Mouse (Mus musculus) testis, adult 10 weeks (tissue): ENCODE data around the gene Cmtm8. TPM values are rescaled to one million over a fixed set of nuclear protein-coding genes. Genes with fewer than 3 reads are reported as not detected.

Source experiments
- polyA plus RNA-seq: library from polyadenylated mRNA; stranded (reverse); fragments of 350-450 nt; fragmentation: Illumina TruSeq; extraction: RNeasy Lipid Tissue Mini Kit (QIAGEN cat#74804); gene quantifications from one replicate; pipeline ENCODE4 v1.2.3, GENCODE M21; 2014; ENCODE audit warnings: low read depth, low replicate concordance

Gene Cmtm8
- 0.88 TPM for polyA plus RNA-seq

GRCm38 (mm10) chr9:114844017-114844662, at the start of gene Cmtm8:
Gene Cmtm8 (minus strand): TSS chr9:114844156.

DNA sequence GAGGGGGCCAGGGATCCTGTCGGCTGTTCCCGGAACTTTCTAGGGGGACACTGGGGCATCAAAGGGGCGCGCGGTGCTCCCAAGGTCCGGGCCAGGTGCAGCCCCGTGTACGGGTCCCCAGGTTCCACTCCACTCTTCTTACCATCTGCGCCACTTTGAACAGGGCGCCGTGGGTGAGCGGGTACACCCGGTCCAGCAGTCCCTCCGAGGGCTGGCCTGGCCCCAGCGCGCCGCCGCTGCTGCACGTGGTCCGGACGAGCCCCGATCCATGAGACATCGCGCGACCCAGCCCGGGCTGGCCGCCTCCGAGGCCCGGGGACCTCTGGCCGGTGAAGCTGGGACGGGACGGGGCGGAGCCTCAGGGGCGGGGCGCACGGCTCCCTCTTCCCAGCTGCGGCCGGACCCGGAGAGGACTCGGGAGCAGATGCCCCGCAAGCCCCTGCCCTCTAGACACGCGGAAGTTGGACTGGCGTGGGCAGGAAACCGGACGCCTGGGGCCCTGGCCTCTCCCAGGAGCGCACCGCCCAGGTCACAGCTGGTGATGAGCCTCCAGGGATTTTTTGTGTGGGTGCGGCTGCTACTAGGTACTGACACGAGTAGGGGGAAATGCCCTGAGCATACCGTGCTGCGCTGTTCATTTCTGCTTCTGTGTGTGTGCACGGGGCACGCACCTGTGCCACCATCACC, 62.3 kb downstream of the Cmtm8 start, which contains the start of gene Cmtm7:
Gene Cmtm7 (minus strand): TSS at position 331 of the 687 bp plus-strand sequence.

Other genes starting within 250 kb of the Cmtm8 start
- 58.6 TPM for gene Cnot10, start 204.0 kb downstream of the Cmtm8 start, polyA plus RNA-seq
- 11.5 TPM for gene Dync1li1, start 155.4 kb downstream of the Cmtm8 start, polyA plus RNA-seq
- 27.8 TPM for gene Cmtm6, start 113.0 kb downstream of the Cmtm8 start, polyA plus RNA-seq
- gene Cmtm7, start 62.3 kb downstream of the Cmtm8 start, polyA plus RNA-seq = 0.70 TPM
- gene Gpd1l, start 89.8 kb upstream of the Cmtm8 start, polyA plus RNA-seq = 4.8 TPM
- gene Osbpl10, start 134.4 kb upstream of the Cmtm8 start, polyA plus RNA-seq = 5.2 TPM
- gene Rps27rt, start 138.6 kb upstream of the Cmtm8 start, polyA plus RNA-seq = 53.4 TPM